Mouse (Mus musculus): ENCODE measurements around the gene Ercc1. TPM values are rescaled to one million over a fixed set of nuclear protein-coding genes. Genes with fewer than 3 reads are reported as not detected.

Gene Ercc1
- polyA plus RNA-seq, 1 experiment from 2014 or later = 87.1 TPM

- no peaks in the 10 kb centered on the region for H3K9me3 ChIP-seq (replicated peaks; ENCODE audit: control insufficient read depth, low read length)
- no peaks in the 10 kb centered on the region for H3K27me3 ChIP-seq (ENCODE audit: control insufficient read depth, insufficient read depth, low read length)
- ATAC-seq (replicated peaks; ENCODE audit: insufficient number of reproducible peaks, low FRiP score, low TSS enrichment, low read depth) (no peak), DNase-seq (ENCODE audit: low spot score) (no peak)
- WGBS = 69% methylated on average over 9 of the region's 9 CpGs
- H3K4me2 ChIP-seq (ENCODE audit: low read depth, low read length) = no peak overlapping the region
- peaks cover 6% of the 10 kb centered on the region; the same call in 1 of the 2 replicates for H3K36me3 ChIP-seq (replicated peaks; ENCODE audit: control insufficient read depth, insufficient read depth, low read depth, low read length)
- H3K4me3 ChIP-seq (ENCODE audit: low read depth, low read length) = no peak overlapping the region
- no peak overlapping the region for H3K9ac ChIP-seq (replicated peaks; ENCODE audit: low read length)
- no peaks in the 10 kb centered on the region for H3K4me1 ChIP-seq (ENCODE audit: control insufficient read depth, insufficient read depth, low read length)
- H3K27ac ChIP-seq (replicated peaks; ENCODE audit: low read depth, low read length) = no peak overlapping the region
Measured at GRCm38 (mm10) chr7:19383708-19384107, 39.1 kb downstream of the Ercc1 start.

GRCm38 (mm10) chr7:19388699-19389413 is 44.3 kb downstream of the Ercc1 start:
- 73% methylated on average over 10 of the region's 10 CpGs for WGBS
- peaks cover 26% of the 10 kb centered on the region for H3K36me3 ChIP-seq (replicated peaks; ENCODE audit: control insufficient read depth, insufficient read depth, low read depth, low read length)
- no peak for DNase-seq (ENCODE audit: low spot score)
- H3K4me1 ChIP-seq (ENCODE audit: control insufficient read depth, insufficient read depth, low read length) = no peaks in the 10 kb centered on the region
- no peak for ATAC-seq (replicated peaks; ENCODE audit: insufficient number of reproducible peaks, low FRiP score, low TSS enrichment, low read depth)
- no peak overlapping the region for H3K4me2 ChIP-seq (ENCODE audit: low read depth, low read length)
- no peaks in the 10 kb centered on the region for H3K9me3 ChIP-seq (replicated peaks; ENCODE audit: control insufficient read depth, low read length)
- H3K27ac ChIP-seq (replicated peaks; ENCODE audit: low read depth, low read length) = no peak overlapping the region
- no peak overlapping the region for H3K9ac ChIP-seq (replicated peaks; ENCODE audit: low read length)
- H3K27me3 ChIP-seq (ENCODE audit: control insufficient read depth, insufficient read depth, low read length) = no peaks in the 10 kb centered on the region
- no peak overlapping the region for H3K4me3 ChIP-seq (ENCODE audit: low read depth, low read length)

- Histone ChIP-seq H3K27me3 (ENCODE audit: control insufficient read depth, insufficient read depth, low read length) (no peaks in the 10 kb centered on the region), H3K27ac (replicated peaks; ENCODE audit: low read depth, low read length) (no peak overlapping the region), H3K9ac (replicated peaks; ENCODE audit: low read length) (no peak overlapping the region), H3K4me2 (ENCODE audit: low read depth, low read length) (no peak overlapping the region), H3K4me1 (ENCODE audit: control insufficient read depth, insufficient read depth, low read length) (no peaks in the 10 kb centered on the region), H3K36me3 (replicated peaks; ENCODE audit: control insufficient read depth, insufficient read depth, low read depth, low read length) (peaks cover 28% of the 10 kb centered on the region), H3K4me3 (ENCODE audit: low read depth, low read length) (no peak overlapping the region), H3K9me3 (replicated peaks; ENCODE audit: control insufficient read depth, low read length) (no peaks in the 10 kb centered on the region)
- DNase-seq (ENCODE audit: low spot score) (no peak), ATAC-seq (replicated peaks; ENCODE audit: insufficient number of reproducible peaks, low FRiP score, low TSS enrichment, low read depth) (no peak)
- WGBS = 94% methylated on average over 8 of the region's 8 CpGs
Measured at GRCm38 (mm10) chr7:19394484-19394883, 49.9 kb downstream of the Ercc1 start.

GRCm38 (mm10) chr7:19399496-19400280 is 55.1 kb downstream of the Ercc1 start:
- Histone ChIP-seq H3K27ac (replicated peaks; ENCODE audit: low read depth, low read length) (no peak overlapping the region), H3K27me3 (ENCODE audit: control insufficient read depth, insufficient read depth, low read length) (peaks cover 31% of the 10 kb centered on the region)
- WGBS = 2% methylated on average over 25 of the region's 27 CpGs

GRCm38 (mm10) chr7:19400946-19401345 is 56.4 kb downstream of the Ercc1 start:
- Histone ChIP-seq H3K4me1 (ENCODE audit: control insufficient read depth, insufficient read depth, low read length) (peaks cover 9% of the 10 kb centered on the region), H3K27me3 (ENCODE audit: control insufficient read depth, insufficient read depth, low read length) (peaks cover 37% of the 10 kb centered on the region), H3K4me3 (ENCODE audit: low read depth, low read length) (no peak overlapping the region), H3K9ac (replicated peaks; ENCODE audit: low read length) (no peak overlapping the region), H3K9me3 (replicated peaks; ENCODE audit: control insufficient read depth, low read length) (no peaks in the 10 kb centered on the region), H3K36me3 (replicated peaks; ENCODE audit: control insufficient read depth, insufficient read depth, low read depth, low read length) (no peaks in the 10 kb centered on the region), H3K4me2 (ENCODE audit: low read depth, low read length) (no peak overlapping the region), H3K27ac (replicated peaks; ENCODE audit: low read depth, low read length) (no peak overlapping the region)
- no peak for ATAC-seq (replicated peaks; ENCODE audit: insufficient number of reproducible peaks, low FRiP score, low TSS enrichment, low read depth)
- 83% methylated on average over 4 of the region's 4 CpGs for WGBS
- no peak for DNase-seq (ENCODE audit: low spot score)

More at GRCm38 (mm10) chr7:19399496-19400280, 55.1 kb downstream of the Ercc1 start:
- Histone ChIP-seq H3K4me3 (ENCODE audit: low read depth, low read length) (peak overlapping the region; percentile 28), H3K4me2 (ENCODE audit: low read depth, low read length) (peak overlapping the region; percentile 46), H3K9ac (replicated peaks; ENCODE audit: low read length) (peak overlapping the region; percentile 37; the same call in 1 of the 2 replicates), H3K9me3 (replicated peaks; ENCODE audit: control insufficient read depth, low read length) (no peaks in the 10 kb centered on the region), H3K36me3 (replicated peaks; ENCODE audit: control insufficient read depth, insufficient read depth, low read depth, low read length) (peaks cover 3% of the 10 kb centered on the region), H3K4me1 (ENCODE audit: control insufficient read depth, insufficient read depth, low read length) (peaks cover 7% of the 10 kb centered on the region; the same call in 1 of the 2 replicates)
- DNase-seq (ENCODE audit: low spot score) (peak; percentile 56), ATAC-seq (replicated peaks; ENCODE audit: insufficient number of reproducible peaks, low FRiP score, low TSS enrichment, low read depth) (peak; percentile 25; the same call in 1 of the 2 replicates)

GRCm38 (mm10) chr7:19402535-19403112 is 58.0 kb downstream of the Ercc1 start:
- H3K9ac ChIP-seq (replicated peaks; ENCODE audit: low read length) = no peak overlapping the region
- no peak for ATAC-seq (replicated peaks; ENCODE audit: insufficient number of reproducible peaks, low FRiP score, low TSS enrichment, low read depth)
- H3K36me3 ChIP-seq (replicated peaks; ENCODE audit: control insufficient read depth, insufficient read depth, low read depth, low read length) = no peaks in the 10 kb centered on the region
- no peak overlapping the region for H3K4me3 ChIP-seq (ENCODE audit: low read depth, low read length)
- H3K4me2 ChIP-seq (ENCODE audit: low read depth, low read length) = no peak overlapping the region
- 80% methylated on average over 9 of the region's 9 CpGs for WGBS
- peaks cover 37% of the 10 kb centered on the region for H3K27me3 ChIP-seq (ENCODE audit: control insufficient read depth, insufficient read depth, low read length)
- H3K9me3 ChIP-seq (replicated peaks; ENCODE audit: control insufficient read depth, low read length) = no peaks in the 10 kb centered on the region
- DNase-seq (ENCODE audit: low spot score) = no peak
- H3K4me1 ChIP-seq (ENCODE audit: control insufficient read depth, insufficient read depth, low read length) = peaks cover 9% of the 10 kb centered on the region
- H3K27ac ChIP-seq (replicated peaks; ENCODE audit: low read depth, low read length) = no peak overlapping the region

- H3K9me3 ChIP-seq (replicated peaks; ENCODE audit: control insufficient read depth, low read length) = no peaks in the 10 kb centered on the region
- under 1% methylated on average over 61 of the region's 62 CpGs for WGBS
- H3K27ac ChIP-seq (replicated peaks; ENCODE audit: low read depth, low read length) = no peak within 1 kb of the TSS
- H3K4me2 ChIP-seq (ENCODE audit: low read depth, low read length) = peak within 1 kb of the TSS; percentile 95
- ATAC-seq (replicated peaks; ENCODE audit: insufficient number of reproducible peaks, low FRiP score, low TSS enrichment, low read depth) = 0 out of 2 replicates have a peak, but pooled peaks have one; percentile 8
- peaks cover 9% of the 10 kb centered on the region for H3K4me1 ChIP-seq (ENCODE audit: control insufficient read depth, insufficient read depth, low read length)
- H3K4me3 ChIP-seq (ENCODE audit: low read depth, low read length) = peak within 1 kb of the TSS; percentile 58
- peak within 1 kb of the TSS; percentile 55 for H3K9ac ChIP-seq (replicated peaks; ENCODE audit: low read length)
- peaks cover 37% of the 10 kb centered on the region for H3K27me3 ChIP-seq (ENCODE audit: control insufficient read depth, insufficient read depth, low read length)
- no peaks in the 10 kb centered on the region for H3K36me3 ChIP-seq (replicated peaks; ENCODE audit: control insufficient read depth, insufficient read depth, low read depth, low read length)
- peak; percentile 73 for DNase-seq (ENCODE audit: low spot score)
Measured at GRCm38 (mm10) chr7:19403731-19404296, 59.2 kb downstream of the Ercc1 start, which contains the start of gene Klc3. Klc3 (minus strand) TSS chr7:19404104.
